Mouse (Mus musculus) stomach, embryonic 14.5 days (tissue): ENCODE data around the gene 4930558C23Rik. TPM values are rescaled to one million over a fixed set of nuclear protein-coding genes. Genes with fewer than 3 reads are reported as not detected.

Experiments used
- polyA plus RNA-seq: library from polyadenylated mRNA; unstranded; fragments of >200 nt; fragmentation: Nextera tagmentation; extraction: Ambion mirVana; gene quantifications from 2 replicates; pipeline ENCODE4 v1.2.1, GENCODE M21; 2014

Gene 4930558C23Rik
- polyA plus RNA-seq, 1 experiment from 2014 or later: not detected

Other genes starting within 250 kb of the 4930558C23Rik start
- 5.8 and 6.7 TPM in 2 replicates for gene Sema6c, start 242.4 kb downstream of the 4930558C23Rik start, polyA plus RNA-seq
- gene Gabpb2, start 184.9 kb downstream of the 4930558C23Rik start, polyA plus RNA-seq: 15.1 and 18.4 TPM in 2 replicates
- 125 and 126 TPM in 2 replicates for gene Cdc42se1, start 174.1 kb downstream of the 4930558C23Rik start, polyA plus RNA-seq
- gene Mllt11, start 170.7 kb downstream of the 4930558C23Rik start, polyA plus RNA-seq: 38.9 and 42.4 TPM in 2 replicates
- 0.71 and 1.3 TPM in 2 replicates for gene Gm128, start 161.2 kb downstream of the 4930558C23Rik start, polyA plus RNA-seq
- 8.2 and 8.4 TPM in 2 replicates for gene Bnipl, start 151.6 kb downstream of the 4930558C23Rik start, polyA plus RNA-seq
- gene Mindy1, start 121.5 kb downstream of the 4930558C23Rik start, polyA plus RNA-seq: 47.1 and 51.1 TPM in 2 replicates
- 20.1 and 23.1 TPM in 2 replicates for gene Prune1, start 120.8 kb downstream of the 4930558C23Rik start, polyA plus RNA-seq
- gene Anxa9, start 95.7 kb downstream of the 4930558C23Rik start, polyA plus RNA-seq: 1.7 and 2.1 TPM in 2 replicates
- 136 and 146 TPM in 2 replicates for gene Cers2, start 88.0 kb downstream of the 4930558C23Rik start, polyA plus RNA-seq
- 50.8 and 51.8 TPM in 2 replicates for gene Setdb1, start 45.6 kb downstream of the 4930558C23Rik start, polyA plus RNA-seq
- gene Arnt, start 31.5 kb upstream of the 4930558C23Rik start, polyA plus RNA-seq: 30.2 and 33.0 TPM in 2 replicates
- gene Ctsk, start 96.4 kb upstream of the 4930558C23Rik start, polyA plus RNA-seq: 12.7 and 13.3 TPM in 2 replicates
- gene Ctss, start 123.9 kb upstream of the 4930558C23Rik start, polyA plus RNA-seq: 20.3 and 24.5 TPM in 2 replicates
- gene Hormad1, start 156.8 kb upstream of the 4930558C23Rik start, polyA plus RNA-seq: not detected in 2 replicates
- gene Golph3l, start 186.1 kb upstream of the 4930558C23Rik start, polyA plus RNA-seq: 37.0 and 38.0 TPM in 2 replicates
- 76.3 and 81.3 TPM in 2 replicates for gene Ensa, start 222.2 kb upstream of the 4930558C23Rik start, polyA plus RNA-seq